Mouse (Mus musculus): ENCODE results near the gene Vsig1. TPM values are rescaled to one million over a fixed set of nuclear protein-coding genes. Genes with fewer than 3 reads are reported as not detected.
A peak's percentile ranks its signal among the peaks of the same experiment; 100 is the strongest.

Vsig1 gene
- 37.5 and 40.1 TPM in 2 replicates for polyA plus RNA-seq (2014; fragmentation: Nextera tagmentation; extraction: Ambion mirVana)

- Histone ChIP-seq H3K27ac (ENCODE audit: low read length) (no peak within 1 kb of the TSS), H3K27me3 (ENCODE audit: control insufficient read depth, insufficient read depth, low read length) (0 out of 2 replicates have a peak, but pooled peaks cover 3% of the 10 kb centered on the region), H3K9ac (replicated peaks; ENCODE audit: low read depth, low read length) (no peak within 1 kb of the TSS), H3K4me2 (replicated peaks; ENCODE audit: low read depth, low read length) (no peak within 1 kb of the TSS), H3K9me3 (ENCODE audit: control insufficient read depth, low read depth, low read length) (no peaks in the 10 kb centered on the region), H3K4me3 (ENCODE audit: low read depth, low read length) (no peak within 1 kb of the TSS), H3K4me1 (ENCODE audit: control insufficient read depth, insufficient read depth, low read length) (no peaks in the 10 kb centered on the region), H3K36me3 (ENCODE audit: control insufficient read depth, insufficient read depth, low read length) (no peaks in the 10 kb centered on the region)
- ATAC-seq (ENCODE audit: insufficient number of reproducible peaks, insufficient read depth, low FRiP score, low read depth), result peak; percentile 56; the same call in 1 of the 2 replicates
- WGBS, result 50% methylated on average over 7 of the region's 7 CpGs
Measured at GRCm38 (mm10) chrX:140907360-140907759, at the start of gene Vsig1. Gene Vsig1, plus strand, starts transcription at chrX:140907608.

- no peak overlapping the region for H3K4me2 ChIP-seq (replicated peaks; ENCODE audit: low read depth, low read length)
- 92% methylated on average over 6 of the region's 6 CpGs for WGBS
- H3K36me3 ChIP-seq (ENCODE audit: control insufficient read depth, insufficient read depth, low read length), result no peaks in the 10 kb centered on the region
- H3K9me3 ChIP-seq (ENCODE audit: control insufficient read depth, low read depth, low read length), result no peaks in the 10 kb centered on the region
- H3K27ac ChIP-seq (ENCODE audit: low read length), result no peak overlapping the region
- no peak overlapping the region for H3K4me3 ChIP-seq (ENCODE audit: low read depth, low read length)
- no peaks in the 10 kb centered on the region for H3K27me3 ChIP-seq (ENCODE audit: control insufficient read depth, insufficient read depth, low read length)
- ATAC-seq (ENCODE audit: insufficient number of reproducible peaks, insufficient read depth, low FRiP score, low read depth), result no peak
- no peaks in the 10 kb centered on the region for H3K4me1 ChIP-seq (ENCODE audit: control insufficient read depth, insufficient read depth, low read length)
- no peak overlapping the region for H3K9ac ChIP-seq (replicated peaks; ENCODE audit: low read depth, low read length)
Measured at GRCm38 (mm10) chrX:140862760-140863159, 44.6 kb upstream of the Vsig1 start.

GRCm38 (mm10) chrX:140863431-140863830, 44.0 kb upstream of the Vsig1 start:
- no peak overlapping the region for H3K4me2 ChIP-seq (replicated peaks; ENCODE audit: low read depth, low read length)
- H3K4me1 ChIP-seq (ENCODE audit: control insufficient read depth, insufficient read depth, low read length), result no peaks in the 10 kb centered on the region
- WGBS, result 91% methylated on average over 4 of the region's 4 CpGs
- ATAC-seq (ENCODE audit: insufficient number of reproducible peaks, insufficient read depth, low FRiP score, low read depth), result no peak
- no peak overlapping the region for H3K27ac ChIP-seq (ENCODE audit: low read length)
- no peak overlapping the region for H3K4me3 ChIP-seq (ENCODE audit: low read depth, low read length)
- no peaks in the 10 kb centered on the region for H3K9me3 ChIP-seq (ENCODE audit: control insufficient read depth, low read depth, low read length)
- no peaks in the 10 kb centered on the region for H3K36me3 ChIP-seq (ENCODE audit: control insufficient read depth, insufficient read depth, low read length)
- H3K9ac ChIP-seq (replicated peaks; ENCODE audit: low read depth, low read length), result no peak overlapping the region
- no peaks in the 10 kb centered on the region for H3K27me3 ChIP-seq (ENCODE audit: control insufficient read depth, insufficient read depth, low read length)

- Histone ChIP-seq H3K9me3 (ENCODE audit: control insufficient read depth, low read depth, low read length) (no peaks in the 10 kb centered on the region), H3K9ac (replicated peaks; ENCODE audit: low read depth, low read length) (no peak overlapping the region), H3K27ac (ENCODE audit: low read length) (no peak overlapping the region), H3K4me2 (replicated peaks; ENCODE audit: low read depth, low read length) (no peak overlapping the region), H3K36me3 (ENCODE audit: control insufficient read depth, insufficient read depth, low read length) (no peaks in the 10 kb centered on the region), H3K27me3 (ENCODE audit: control insufficient read depth, insufficient read depth, low read length) (no peaks in the 10 kb centered on the region), H3K4me1 (ENCODE audit: control insufficient read depth, insufficient read depth, low read length) (no peaks in the 10 kb centered on the region), H3K4me3 (ENCODE audit: low read depth, low read length) (no peak overlapping the region)
- WGBS, result 83% methylated on average over 2 of the region's 2 CpGs
- ATAC-seq (ENCODE audit: insufficient number of reproducible peaks, insufficient read depth, low FRiP score, low read depth), result no peak
Measured at GRCm38 (mm10) chrX:140887193-140887592, 20.2 kb upstream of the Vsig1 start.

- no peak for ATAC-seq (ENCODE audit: insufficient number of reproducible peaks, insufficient read depth, low FRiP score, low read depth)
- Histone ChIP-seq H3K36me3 (ENCODE audit: control insufficient read depth, insufficient read depth, low read length) (no peaks in the 10 kb centered on the region), H3K27me3 (ENCODE audit: control insufficient read depth, insufficient read depth, low read length) (no peaks in the 10 kb centered on the region), H3K4me3 (ENCODE audit: low read depth, low read length) (no peak overlapping the region), H3K4me2 (replicated peaks; ENCODE audit: low read depth, low read length) (no peak overlapping the region), H3K27ac (ENCODE audit: low read length) (no peak overlapping the region), H3K9ac (replicated peaks; ENCODE audit: low read depth, low read length) (no peak overlapping the region), H3K9me3 (ENCODE audit: control insufficient read depth, low read depth, low read length) (no peaks in the 10 kb centered on the region), H3K4me1 (ENCODE audit: control insufficient read depth, insufficient read depth, low read length) (no peaks in the 10 kb centered on the region)
- WGBS, result 75% methylated on average over 4 of the region's 4 CpGs
Measured at GRCm38 (mm10) chrX:140891796-140892195, 15.6 kb upstream of the Vsig1 start.

- H3K36me3 ChIP-seq (ENCODE audit: control insufficient read depth, insufficient read depth, low read length), result no peaks in the 10 kb centered on the region
- H3K4me1 ChIP-seq (ENCODE audit: control insufficient read depth, insufficient read depth, low read length), result no peaks in the 10 kb centered on the region
- no peak overlapping the region for H3K4me2 ChIP-seq (replicated peaks; ENCODE audit: low read depth, low read length)
- 0 out of 2 replicates have a peak, but pooled peaks cover 3% of the 10 kb centered on the region for H3K27me3 ChIP-seq (ENCODE audit: control insufficient read depth, insufficient read depth, low read length)
- WGBS, result 72% methylated on average over 3 of the region's 3 CpGs
- no peaks in the 10 kb centered on the region for H3K9me3 ChIP-seq (ENCODE audit: control insufficient read depth, low read depth, low read length)
- peak; percentile 71; the same call in 1 of the 2 replicates for ATAC-seq (ENCODE audit: insufficient number of reproducible peaks, insufficient read depth, low FRiP score, low read depth)
- no peak overlapping the region for H3K27ac ChIP-seq (ENCODE audit: low read length)
- no peak overlapping the region for H3K4me3 ChIP-seq (ENCODE audit: low read depth, low read length)
- H3K9ac ChIP-seq (replicated peaks; ENCODE audit: low read depth, low read length), result no peak overlapping the region
Measured at GRCm38 (mm10) chrX:140903487-140903886, 3.9 kb upstream of the Vsig1 start.

- Histone ChIP-seq H3K9ac (replicated peaks; ENCODE audit: low read depth, low read length) (no peak overlapping the region), H3K9me3 (ENCODE audit: control insufficient read depth, low read depth, low read length) (no peaks in the 10 kb centered on the region), H3K27ac (ENCODE audit: low read length) (no peak overlapping the region), H3K4me2 (replicated peaks; ENCODE audit: low read depth, low read length) (no peak overlapping the region), H3K4me3 (ENCODE audit: low read depth, low read length) (no peak overlapping the region), H3K4me1 (ENCODE audit: control insufficient read depth, insufficient read depth, low read length) (no peaks in the 10 kb centered on the region), H3K27me3 (ENCODE audit: control insufficient read depth, insufficient read depth, low read length) (no peaks in the 10 kb centered on the region), H3K36me3 (ENCODE audit: control insufficient read depth, insufficient read depth, low read length) (no peaks in the 10 kb centered on the region)
- no peak for ATAC-seq (ENCODE audit: insufficient number of reproducible peaks, insufficient read depth, low FRiP score, low read depth)
- 76% methylated on average over 6 of the region's 6 CpGs for WGBS
Measured at GRCm38 (mm10) chrX:140921321-140921720, 13.9 kb downstream of the Vsig1 start.

- 57% methylated on average over 3 of the region's 3 CpGs for WGBS
- Histone ChIP-seq H3K9ac (replicated peaks; ENCODE audit: low read depth, low read length) (no peak overlapping the region), H3K27me3 (ENCODE audit: control insufficient read depth, insufficient read depth, low read length) (no peaks in the 10 kb centered on the region), H3K4me2 (replicated peaks; ENCODE audit: low read depth, low read length) (no peak overlapping the region), H3K27ac (ENCODE audit: low read length) (no peak overlapping the region), H3K9me3 (ENCODE audit: control insufficient read depth, low read depth, low read length) (no peaks in the 10 kb centered on the region), H3K36me3 (ENCODE audit: control insufficient read depth, insufficient read depth, low read length) (no peaks in the 10 kb centered on the region), H3K4me3 (ENCODE audit: low read depth, low read length) (no peak overlapping the region), H3K4me1 (ENCODE audit: control insufficient read depth, insufficient read depth, low read length) (no peaks in the 10 kb centered on the region)
- no peak for ATAC-seq (ENCODE audit: insufficient number of reproducible peaks, insufficient read depth, low FRiP score, low read depth)
Measured at GRCm38 (mm10) chrX:140932066-140932465, 24.7 kb downstream of the Vsig1 start.

- Histone ChIP-seq H3K27ac (ENCODE audit: low read length) (no peak overlapping the region), H3K4me3 (ENCODE audit: low read depth, low read length) (no peak overlapping the region), H3K9me3 (ENCODE audit: control insufficient read depth, low read depth, low read length) (no peaks in the 10 kb centered on the region), H3K4me1 (ENCODE audit: control insufficient read depth, insufficient read depth, low read length) (no peaks in the 10 kb centered on the region), H3K27me3 (ENCODE audit: control insufficient read depth, insufficient read depth, low read length) (no peaks in the 10 kb centered on the region), H3K4me2 (replicated peaks; ENCODE audit: low read depth, low read length) (no peak overlapping the region), H3K36me3 (ENCODE audit: control insufficient read depth, insufficient read depth, low read length) (no peaks in the 10 kb centered on the region), H3K9ac (replicated peaks; ENCODE audit: low read depth, low read length) (no peak overlapping the region)
- no peak for ATAC-seq (ENCODE audit: insufficient number of reproducible peaks, insufficient read depth, low FRiP score, low read depth)
- 71% methylated on average over 3 of the region's 3 CpGs for WGBS
Measured at GRCm38 (mm10) chrX:140933263-140933662, 25.9 kb downstream of the Vsig1 start.

Measured in stomach, embryonic 14.5 days (tissue).